Mouse (Mus musculus): ENCODE results near the gene Tmem120b. TPM values are rescaled to one million over a fixed set of nuclear protein-coding genes. Genes with fewer than 3 reads are reported as not detected.

Gene Tmem120b
- polyA plus RNA-seq, 1 experiment from 2014 or later = 17.4 TPM

DNA sequence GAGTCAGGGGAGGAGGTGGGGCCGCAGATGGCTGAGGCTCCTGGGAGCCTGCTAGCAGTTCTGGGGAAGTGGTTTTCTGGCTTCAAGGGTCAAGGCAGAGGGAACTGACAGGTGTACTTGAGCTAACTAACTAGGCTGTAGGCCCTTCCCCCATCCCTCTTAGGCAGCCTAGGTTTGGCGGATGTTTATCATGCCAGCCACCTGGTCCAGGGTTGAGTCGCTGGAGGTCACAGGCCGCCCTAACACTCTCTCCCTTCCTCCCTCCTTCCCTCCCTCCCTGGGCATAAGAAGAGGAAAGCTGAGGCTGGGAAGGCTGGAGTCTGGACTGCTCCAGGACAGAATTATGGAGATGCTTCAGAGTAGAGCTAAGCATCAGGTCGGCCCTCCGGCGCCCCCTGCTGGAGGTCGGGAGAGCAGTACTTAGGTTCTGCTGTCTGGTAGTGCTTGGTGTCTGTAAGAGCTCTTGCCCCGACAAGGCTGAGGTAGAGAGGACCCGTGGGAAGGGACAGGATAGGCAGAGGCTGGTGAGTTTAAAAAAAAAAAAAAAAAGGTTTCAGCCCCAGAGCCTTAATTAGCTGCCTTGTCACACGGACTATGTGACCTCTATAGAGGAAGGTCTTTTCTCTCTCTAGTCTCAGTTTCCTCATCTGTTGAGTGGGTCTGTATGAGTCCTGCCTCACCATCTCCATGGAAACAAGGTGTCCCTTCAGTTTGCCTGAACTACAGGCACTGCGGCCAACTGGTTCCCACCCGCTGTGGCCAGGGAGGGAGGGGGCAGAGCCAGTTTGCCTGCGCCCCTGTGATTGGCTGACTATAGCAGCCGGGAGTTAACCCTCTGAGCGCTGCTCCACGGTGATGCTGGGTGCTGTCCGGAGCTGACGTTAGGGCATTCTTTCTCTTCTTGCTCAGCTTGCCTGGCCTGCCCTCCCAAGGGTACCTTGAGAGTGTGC lies 81.5 kb downstream of the Tmem120b start:
- Histone ChIP-seq H3K9ac (0 out of 2 replicates have a peak overlapping the region, but pooled peaks have one; percentile 26), H3K27ac (no peak overlapping the region), H3K36me3 (peaks cover 80% of the 10 kb centered on the region), H3K4me1 (peaks cover 59% of the 10 kb centered on the region), H3K27me3 (replicated peaks) (no peaks in the 10 kb centered on the region), H3K4me2 (replicated peaks) (peak overlapping the region; percentile 59), H3K9me3 (no peaks in the 10 kb centered on the region), H3K4me3 (peak overlapping the region; percentile 31)
- peak; percentile 76 for ATAC-seq (ENCODE audit: low FRiP score, low read depth)
- WGBS = 8% methylated on average over 19 of the region's 19 CpGs

DNA sequence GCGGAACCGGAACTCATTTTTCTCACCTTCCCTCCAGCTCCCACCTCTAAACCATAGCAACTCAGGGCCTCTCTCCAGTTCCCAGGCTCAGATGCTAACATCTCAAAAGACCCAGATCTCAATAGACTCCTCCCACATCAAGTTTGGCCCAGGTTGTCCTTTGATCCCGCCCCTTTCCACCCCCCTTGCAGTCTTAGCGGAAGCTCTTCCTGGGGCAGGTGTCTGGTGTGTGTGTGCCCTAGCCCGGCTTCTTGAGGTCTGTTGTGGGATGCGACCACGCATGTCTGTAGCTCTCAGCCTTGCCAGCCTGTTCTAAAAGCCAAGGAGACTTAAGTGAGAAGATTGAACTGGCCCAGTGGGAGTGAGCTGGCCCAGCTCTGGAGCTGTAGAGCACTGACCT lies 82.4 kb downstream of the Tmem120b start:
- Histone ChIP-seq H3K27me3 (replicated peaks) (no peaks in the 10 kb centered on the region), H3K9ac (peak overlapping the region; percentile 26), H3K4me1 (peaks cover 50% of the 10 kb centered on the region), H3K27ac (no peak overlapping the region), H3K36me3 (peaks cover 81% of the 10 kb centered on the region), H3K4me2 (replicated peaks) (peak overlapping the region; percentile 59), H3K4me3 (peak overlapping the region; percentile 31), H3K9me3 (no peaks in the 10 kb centered on the region)
- WGBS = 62% methylated on average over 7 of the region's 7 CpGs
- ATAC-seq (ENCODE audit: low FRiP score, low read depth) = no peak

DNA sequence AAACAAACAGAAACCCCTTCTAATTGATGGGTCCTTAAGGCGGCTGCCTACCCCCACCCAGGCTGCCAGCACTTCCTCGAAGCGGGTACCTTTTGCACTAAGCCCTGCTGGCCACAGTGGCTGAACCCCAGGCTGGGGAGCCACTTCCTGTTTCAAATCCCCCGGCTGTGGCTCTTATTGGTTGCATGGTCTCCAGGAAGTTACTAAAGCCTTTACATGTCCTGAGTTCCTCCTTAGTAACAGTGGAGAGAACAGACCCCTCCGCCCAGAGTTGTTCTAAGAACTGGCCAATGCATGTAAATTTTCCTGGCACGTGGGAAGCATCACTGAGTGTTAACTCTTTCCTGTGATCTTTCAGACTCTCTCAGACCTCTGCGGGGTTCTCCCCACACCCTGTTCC lies 82.9 kb downstream of the Tmem120b start:
- no peaks in the 10 kb centered on the region for H3K9me3 ChIP-seq
- H3K4me2 ChIP-seq (replicated peaks) = peak overlapping the region; percentile 59
- no peak for ATAC-seq (ENCODE audit: low FRiP score, low read depth)
- H3K27ac ChIP-seq = no peak overlapping the region
- 49% methylated on average over 7 of the region's 7 CpGs for WGBS
- peaks cover 78% of the 10 kb centered on the region for H3K36me3 ChIP-seq
- peak overlapping the region; percentile 31; the same call in 1 of the 2 replicates for H3K4me3 ChIP-seq
- H3K9ac ChIP-seq = peak overlapping the region; percentile 26; the same call in 1 of the 2 replicates
- no peaks in the 10 kb centered on the region for H3K27me3 ChIP-seq (replicated peaks)
- peaks cover 46% of the 10 kb centered on the region for H3K4me1 ChIP-seq

DNA sequence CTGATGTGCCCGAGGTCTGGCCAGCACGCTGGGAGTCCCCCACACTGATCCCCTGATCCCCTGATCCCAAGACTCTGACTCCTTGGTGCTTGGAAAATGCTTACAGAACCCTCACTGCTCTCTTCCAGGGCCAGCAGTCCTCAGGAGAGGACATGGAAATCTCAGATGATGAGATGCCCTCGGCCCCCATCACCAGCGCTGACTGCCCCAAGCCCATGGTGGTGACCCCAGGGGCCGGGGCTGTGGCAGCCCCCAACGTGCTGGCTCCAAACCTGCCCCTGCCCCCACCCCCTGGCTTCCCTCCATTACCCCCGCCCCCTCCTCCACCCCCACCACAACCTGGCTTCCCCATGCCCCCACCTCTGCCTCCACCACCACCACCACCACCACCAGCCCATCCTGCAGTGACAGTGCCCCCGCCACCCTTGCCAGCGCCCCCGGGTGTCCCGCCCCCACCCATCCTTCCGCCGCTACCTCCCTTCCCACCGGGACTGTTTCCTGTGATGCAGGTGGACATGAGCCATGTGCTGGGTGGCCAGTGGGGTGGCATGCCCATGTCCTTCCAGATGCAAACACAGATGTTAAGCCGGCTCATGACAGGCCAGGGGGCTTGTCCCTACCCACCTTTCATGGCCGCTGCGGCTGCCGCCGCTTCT lies 83.6 kb downstream of the Tmem120b start:
- H3K4me3 ChIP-seq = no peak overlapping the region
- no peak overlapping the region for H3K9ac ChIP-seq
- peaks cover 75% of the 10 kb centered on the region for H3K36me3 ChIP-seq
- H3K27me3 ChIP-seq (replicated peaks) = no peaks in the 10 kb centered on the region
- H3K4me1 ChIP-seq = peaks cover 40% of the 10 kb centered on the region
- 96% methylated on average over 18 of the region's 19 CpGs for WGBS
- H3K4me2 ChIP-seq (replicated peaks) = no peak overlapping the region; the same call in 1 of the 2 replicates
- H3K27ac ChIP-seq = no peak overlapping the region
- no peak for ATAC-seq (ENCODE audit: low FRiP score, low read depth)
- no peaks in the 10 kb centered on the region for H3K9me3 ChIP-seq

DNA sequence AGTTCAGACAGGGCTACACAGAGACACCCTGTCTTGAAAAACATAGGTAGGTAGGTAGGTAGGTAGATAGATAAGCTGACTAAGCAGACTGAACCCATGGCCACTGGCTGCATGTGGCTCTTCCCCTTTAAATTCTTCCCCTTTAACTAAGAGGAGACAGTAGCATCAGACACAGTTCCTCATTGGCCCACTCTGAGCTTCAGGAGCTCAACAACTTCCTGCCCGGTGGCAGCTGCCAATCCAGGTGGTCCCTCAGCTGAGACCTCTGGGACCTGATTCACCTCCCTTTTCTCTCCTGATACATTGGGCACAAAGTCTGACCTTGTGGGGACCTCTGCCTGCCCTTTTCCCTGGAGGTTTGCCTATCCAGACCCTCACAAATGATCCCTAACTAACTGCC lies 84.7 kb downstream of the Tmem120b start:
- peaks cover 40% of the 10 kb centered on the region for H3K4me1 ChIP-seq
- no peaks in the 10 kb centered on the region for H3K9me3 ChIP-seq
- no peak overlapping the region for H3K9ac ChIP-seq
- H3K27ac ChIP-seq = no peak overlapping the region
- H3K4me2 ChIP-seq (replicated peaks) = no peak overlapping the region
- no peaks in the 10 kb centered on the region for H3K27me3 ChIP-seq (replicated peaks)
- H3K36me3 ChIP-seq = peaks cover 75% of the 10 kb centered on the region
- no peak overlapping the region for H3K4me3 ChIP-seq
- 82% methylated on average over 1 of the region's 1 CpGs for WGBS
- ATAC-seq (ENCODE audit: low FRiP score, low read depth) = no peak

DNA sequence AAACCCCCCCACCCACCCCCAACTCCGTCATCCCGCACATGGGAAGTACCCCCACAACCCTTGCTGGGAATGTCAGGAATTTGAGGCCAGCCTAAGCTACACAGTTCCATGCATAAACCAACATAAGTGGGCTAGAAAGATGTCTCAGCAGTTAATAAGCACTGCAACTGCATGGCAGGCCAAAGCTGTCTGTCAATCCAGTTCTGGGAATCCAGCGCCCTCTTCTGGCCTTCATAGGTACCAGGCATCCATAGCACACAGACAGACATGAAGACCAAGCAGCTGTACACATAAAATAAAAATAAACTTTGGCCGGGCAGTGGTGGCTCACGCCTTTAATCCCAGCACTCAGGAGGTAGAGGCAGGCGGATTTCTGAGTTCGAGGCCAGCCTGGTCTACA lies 87.2 kb downstream of the Tmem120b start:
- Histone ChIP-seq H3K9me3 (no peaks in the 10 kb centered on the region), H3K27me3 (replicated peaks) (no peaks in the 10 kb centered on the region), H3K9ac (no peak overlapping the region), H3K4me2 (replicated peaks) (no peak overlapping the region), H3K36me3 (peaks cover 85% of the 10 kb centered on the region), H3K27ac (no peak overlapping the region), H3K4me3 (no peak overlapping the region), H3K4me1 (peaks cover 14% of the 10 kb centered on the region)
- no peak for ATAC-seq (ENCODE audit: low FRiP score, low read depth)
- 59% methylated on average over 7 of the region's 7 CpGs for WGBS

DNA sequence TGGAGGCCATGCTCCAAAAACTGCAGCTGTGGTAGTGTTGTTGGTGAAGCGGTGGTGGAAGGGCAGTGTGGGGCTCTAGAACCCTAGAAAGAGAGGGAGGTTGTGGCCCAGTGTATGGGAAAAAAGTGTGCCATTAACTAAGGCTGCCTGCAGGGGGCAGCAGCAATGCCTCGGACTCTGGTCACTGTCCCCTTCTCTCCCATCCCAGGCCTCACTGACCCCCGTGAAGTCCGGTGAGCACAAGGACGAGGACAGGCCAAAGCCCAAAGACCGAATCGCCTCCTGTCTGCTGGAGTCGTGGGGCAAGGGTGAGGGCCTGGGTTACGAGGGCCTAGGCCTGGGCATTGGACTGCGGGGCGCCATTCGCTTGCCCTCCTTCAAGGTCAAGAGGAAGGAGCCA lies 88.5 kb downstream of the Tmem120b start:
- peaks cover 85% of the 10 kb centered on the region for H3K36me3 ChIP-seq
- WGBS = 89% methylated on average over 12 of the region's 12 CpGs

DNA sequence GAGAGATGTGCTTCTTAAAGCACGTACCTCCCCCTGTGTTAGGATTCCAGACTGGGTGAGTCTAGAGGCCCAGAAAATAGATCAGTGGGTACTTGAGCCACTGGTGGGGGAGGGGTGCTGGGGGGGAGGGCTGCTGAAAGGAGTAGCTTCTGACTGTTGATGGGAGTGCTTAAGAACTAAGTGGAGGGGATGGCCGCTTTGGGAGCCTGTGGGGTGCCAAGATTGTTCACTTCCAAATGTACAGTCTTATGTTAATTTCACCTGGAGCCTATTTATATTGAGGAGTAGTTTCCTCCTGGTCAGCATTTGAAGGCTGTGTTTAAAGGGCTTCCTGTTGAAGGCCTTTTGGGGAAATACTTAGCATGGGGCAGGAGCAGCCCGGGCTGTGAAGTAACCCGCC lies 89.8 kb downstream of the Tmem120b start:
- Histone ChIP-seq H3K27ac (no peak overlapping the region), H3K4me2 (replicated peaks) (no peak overlapping the region), H3K27me3 (replicated peaks) (no peaks in the 10 kb centered on the region), H3K4me1 (0 out of 2 replicates have a peak, but pooled peaks cover 3% of the 10 kb centered on the region), H3K4me3 (no peak overlapping the region), H3K9ac (no peak overlapping the region), H3K9me3 (no peaks in the 10 kb centered on the region), H3K36me3 (peaks cover 85% of the 10 kb centered on the region)
- no peak for ATAC-seq (ENCODE audit: low FRiP score, low read depth)
- 92% methylated on average over 4 of the region's 4 CpGs for WGBS

More for the DNA sequence above, 88.5 kb downstream of the Tmem120b start:
- no peaks in the 10 kb centered on the region for H3K9me3 ChIP-seq
- no peaks in the 10 kb centered on the region for H3K27me3 ChIP-seq (replicated peaks)
- H3K9ac ChIP-seq = no peak overlapping the region
- no peak overlapping the region for H3K4me3 ChIP-seq
- no peak for ATAC-seq (ENCODE audit: low FRiP score, low read depth)
- no peak overlapping the region for H3K27ac ChIP-seq
- no peak overlapping the region for H3K4me2 ChIP-seq (replicated peaks)
- 0 out of 2 replicates have a peak, but pooled peaks cover 3% of the 10 kb centered on the region for H3K4me1 ChIP-seq

DNA sequence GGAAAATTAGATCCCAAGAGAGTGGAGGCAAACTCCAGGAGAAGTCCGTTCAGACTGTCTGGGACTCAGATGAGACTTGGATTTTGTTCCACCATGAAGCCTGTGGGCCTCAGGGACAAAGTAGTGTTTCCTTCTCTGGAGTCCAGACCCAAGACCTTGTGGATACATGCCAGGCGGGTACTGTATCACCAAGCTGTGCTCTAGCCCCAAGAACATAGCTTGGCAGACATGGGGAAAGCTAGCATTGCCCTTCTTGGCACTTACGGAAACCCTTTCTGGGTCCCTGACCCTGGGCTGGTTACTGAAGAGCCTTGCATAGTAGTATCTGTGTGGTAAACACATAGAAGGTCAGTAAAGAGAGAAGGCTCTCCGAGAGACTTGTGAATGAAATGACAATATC lies 91.2 kb downstream of the Tmem120b start:
- ATAC-seq (ENCODE audit: low FRiP score, low read depth) = no peak
- H3K9ac ChIP-seq = no peak overlapping the region
- no peak overlapping the region for H3K4me2 ChIP-seq (replicated peaks)
- no peak overlapping the region for H3K4me3 ChIP-seq
- H3K36me3 ChIP-seq = peaks cover 86% of the 10 kb centered on the region
- H3K27ac ChIP-seq = no peak overlapping the region
- no peaks in the 10 kb centered on the region for H3K27me3 ChIP-seq (replicated peaks)
- 93% methylated on average over 4 of the region's 4 CpGs for WGBS
- no peaks in the 10 kb centered on the region for H3K4me1 ChIP-seq
- no peaks in the 10 kb centered on the region for H3K9me3 ChIP-seq

DNA sequence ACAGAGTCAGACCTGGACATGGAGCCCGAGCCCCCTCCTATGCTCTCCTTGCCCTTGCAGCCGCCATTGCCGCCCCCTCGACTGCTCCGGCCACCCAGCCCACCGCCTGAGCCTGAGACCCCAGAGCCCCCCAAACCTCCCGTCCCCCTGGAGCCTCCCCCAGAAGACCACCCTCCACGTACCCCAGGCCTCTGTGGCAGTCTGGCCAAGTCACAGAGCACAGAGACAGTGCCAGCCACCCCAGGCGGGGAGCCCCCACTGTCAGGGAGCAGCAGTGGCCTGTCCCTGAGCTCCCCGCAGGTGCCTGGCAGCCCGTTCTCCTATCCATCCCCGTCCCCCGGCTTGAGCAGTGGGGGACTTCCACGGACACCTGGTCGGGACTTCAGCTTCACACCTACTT lies 91.7 kb downstream of the Tmem120b start:
- Histone ChIP-seq H3K9ac (no peak overlapping the region), H3K27me3 (replicated peaks) (no peaks in the 10 kb centered on the region), H3K9me3 (no peaks in the 10 kb centered on the region), H3K4me3 (no peak overlapping the region), H3K27ac (no peak overlapping the region), H3K4me2 (replicated peaks) (no peak overlapping the region), H3K4me1 (no peaks in the 10 kb centered on the region), H3K36me3 (peaks cover 85% of the 10 kb centered on the region)
- 97% methylated on average over 15 of the region's 15 CpGs for WGBS
- ATAC-seq (ENCODE audit: low FRiP score, low read depth) = no peak

DNA sequence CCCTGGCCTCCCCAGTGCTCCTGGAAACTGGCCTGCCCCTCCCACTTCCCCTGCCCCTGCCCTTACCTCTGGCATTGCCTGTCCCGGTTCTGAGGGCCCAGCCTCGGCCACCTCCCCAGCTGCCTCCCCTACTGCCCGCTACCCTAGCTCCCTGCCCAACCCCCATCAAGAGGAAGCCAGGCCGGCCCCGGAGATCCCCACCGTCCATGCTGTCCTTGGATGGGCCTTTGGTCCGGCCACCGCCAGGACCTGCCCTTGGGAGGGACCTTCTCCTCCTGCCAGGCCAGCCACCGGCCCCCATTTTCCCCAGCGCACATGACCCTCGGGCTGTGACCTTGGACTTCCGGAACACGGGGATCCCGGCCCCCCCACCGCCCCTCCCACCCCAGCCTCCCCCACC lies 92.1 kb downstream of the Tmem120b start:
- no peak overlapping the region for H3K4me3 ChIP-seq
- no peak for ATAC-seq (ENCODE audit: low FRiP score, low read depth)
- no peaks in the 10 kb centered on the region for H3K4me1 ChIP-seq
- peaks cover 83% of the 10 kb centered on the region for H3K36me3 ChIP-seq
- no peaks in the 10 kb centered on the region for H3K27me3 ChIP-seq (replicated peaks)
- H3K9ac ChIP-seq = no peak overlapping the region
- H3K9me3 ChIP-seq = no peaks in the 10 kb centered on the region
- no peak overlapping the region for H3K4me2 ChIP-seq (replicated peaks)
- 94% methylated on average over 14 of the region's 15 CpGs for WGBS
- no peak overlapping the region for H3K27ac ChIP-seq

DNA sequence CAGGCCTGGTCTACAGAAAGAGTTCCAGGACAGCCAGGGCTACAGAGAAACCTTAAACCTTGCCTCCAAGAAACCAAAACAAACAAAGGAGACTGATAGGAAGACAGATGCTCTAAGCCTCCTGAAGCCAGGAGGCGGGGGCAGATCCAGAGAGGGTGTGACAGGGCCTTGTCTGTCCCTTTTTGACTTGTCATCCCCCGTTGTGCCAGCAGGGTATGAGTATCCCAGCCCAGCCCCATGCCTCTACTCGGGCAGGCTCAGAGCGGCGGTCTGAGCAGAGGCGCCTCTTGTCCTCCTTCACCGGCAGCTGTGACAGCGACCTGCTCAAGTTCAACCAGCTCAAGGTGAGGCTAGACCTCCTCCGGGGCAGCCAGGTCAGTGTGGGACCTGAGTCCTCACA lies 94.7 kb downstream of the Tmem120b start:
- Histone ChIP-seq H3K4me3 (no peak overlapping the region), H3K4me1 (no peaks in the 10 kb centered on the region), H3K27ac (no peak overlapping the region), H3K4me2 (replicated peaks) (no peak overlapping the region), H3K27me3 (replicated peaks) (no peaks in the 10 kb centered on the region), H3K9me3 (no peaks in the 10 kb centered on the region), H3K36me3 (peaks cover 83% of the 10 kb centered on the region), H3K9ac (no peak overlapping the region)
- no peak for ATAC-seq (ENCODE audit: low FRiP score, low read depth)
- 86% methylated on average over 9 of the region's 9 CpGs for WGBS
